Comparison of ENCODE assay signal across 9 mouse cellular contexts in genomic region chr12:33027093-33027492, GRCm38 (mm10).
A peak's percentile ranks its signal among the peaks of the same experiment; 100 is the strongest.
DNase-seq lines count a peak whose midpoint lies in the region; ATAC-seq lines count a peak whose summit lies in the region.
"Had no signal": no experiment of that assay in that cellular context is flagged by ENCODE, and none has a peak within 500 bp of the region (broad histone marks: within the 10 kb centered on the region; RNA-seq: fewer than 3 reads in every experiment).

No protein-coding gene starts in this region.

- DNase-seq in B cell, adult 2 months: peak; percentile 82 to 83
- DNase-seq in adrenal gland, postnatal 25 days: peak; percentile 69
- DNase-seq in embryonic facial prominence, embryonic 11.5 days (ENCODE audit: low spot score): peak; percentile 95
- peak; percentile 85 to 90 for DNase-seq in heart, adult 18-20 months
- peak; percentile 60 for DNase-seq in kidney, adult 11 months
- DNase-seq in limb, embryonic 10.5 days (ENCODE audit: low spot score): peak; percentile 86
- peak; percentile 36 to 67 for DNase-seq in spleen, postnatal 14 days (ENCODE audit: low spot score in 2 of 2)

- H3K36me3 ChIP-seq in embryonic facial prominence, embryonic 11.5 days (replicated peaks; ENCODE audit: control insufficient read depth, insufficient read depth, low read depth, low read length): no peaks in the 10 kb centered on the region
- no peaks in the 10 kb centered on the region for H3K36me3 ChIP-seq in limb, embryonic 10.5 days
- no peaks in the 10 kb centered on the region for H3K36me3 ChIP-seq in midbrain, embryonic 16.5 days (ENCODE audit: control insufficient read depth, insufficient read depth, low read length)

- H3K4me3 ChIP-seq in embryonic facial prominence, embryonic 11.5 days (ENCODE audit: low read depth, low read length): no peak overlapping the region
- H3K4me3 ChIP-seq in limb, embryonic 10.5 days: peak overlapping the region; percentile 24; the same call in 1 of the 2 replicates
- H3K4me3 ChIP-seq in midbrain, embryonic 16.5 days (ENCODE audit: low read depth, low read length): no peak overlapping the region
- H3K4me3 ChIP-seq: erythroblast, embryonic 14.5 days had no signal

- peak; percentile 58; the same call in 1 of the 2 replicates for ATAC-seq in embryonic facial prominence, embryonic 11.5 days (replicated peaks; ENCODE audit: insufficient number of reproducible peaks, low FRiP score, low TSS enrichment, low read depth)
- peak; percentile 82 for ATAC-seq in midbrain, embryonic 16.5 days

- no peak overlapping the region for H3K4me2 ChIP-seq in embryonic facial prominence, embryonic 11.5 days (ENCODE audit: low read depth, low read length)
- peak overlapping the region; percentile 13; the same call in 1 of the 2 replicates for H3K4me2 ChIP-seq in midbrain, embryonic 16.5 days (ENCODE audit: low read length)

- H3K27me3 ChIP-seq in embryonic facial prominence, embryonic 11.5 days (ENCODE audit: control insufficient read depth, insufficient read depth, low read length): no peaks in the 10 kb centered on the region
- no peaks in the 10 kb centered on the region; the same call in 1 of the 2 replicates for H3K27me3 ChIP-seq in limb, embryonic 10.5 days (ENCODE audit: low read depth, poor library complexity, severe bottlenecking)
- peaks cover 4% of the 10 kb centered on the region; the same call in 1 of the 2 replicates for H3K27me3 ChIP-seq in midbrain, embryonic 16.5 days (ENCODE audit: control insufficient read depth, insufficient read depth, low read depth, low read length)

- no peak overlapping the region; the same call in 1 of the 2 replicates for H3K9ac ChIP-seq in embryonic facial prominence, embryonic 11.5 days (replicated peaks; ENCODE audit: low read length)
- peak overlapping the region; percentile 39; the same call in 1 of the 2 replicates for H3K9ac ChIP-seq in midbrain, embryonic 16.5 days (ENCODE audit: low read depth, low read length)

- 0 out of 2 replicates have a peak, but pooled peaks cover 3% of the 10 kb centered on the region for H3K4me1 ChIP-seq in embryonic facial prominence, embryonic 11.5 days (ENCODE audit: control insufficient read depth, insufficient read depth, low read length)
- H3K4me1 ChIP-seq in limb, embryonic 10.5 days: peaks cover 22% of the 10 kb centered on the region
- H3K4me1 ChIP-seq in midbrain, embryonic 16.5 days (ENCODE audit: control insufficient read depth, insufficient read depth, low read length): peaks cover 6% of the 10 kb centered on the region

- 3% methylated on average over 10 of the region's 10 CpGs for WGBS in embryonic facial prominence, embryonic 11.5 days
- 1% methylated on average over 10 of the region's 10 CpGs for WGBS in limb, embryonic 10.5 days
- WGBS in midbrain, embryonic 16.5 days: 3% methylated on average over 10 of the region's 10 CpGs

- H3K27ac ChIP-seq in embryonic facial prominence, embryonic 11.5 days (replicated peaks; ENCODE audit: low read depth, low read length): no peak overlapping the region
- H3K27ac ChIP-seq in limb, embryonic 10.5 days: peak overlapping the region; percentile 68
- no peak overlapping the region for H3K27ac ChIP-seq in midbrain, embryonic 16.5 days (ENCODE audit: low read length)

- H3K9me3 ChIP-seq in embryonic facial prominence, embryonic 11.5 days (replicated peaks; ENCODE audit: control insufficient read depth, low read length): no peaks in the 10 kb centered on the region
- H3K9me3 ChIP-seq in limb, embryonic 10.5 days (replicated peaks): 0 out of 2 replicates have a peak, but pooled peaks cover 2% of the 10 kb centered on the region
- H3K9me3 ChIP-seq in midbrain, embryonic 16.5 days (replicated peaks; ENCODE audit: control insufficient read depth, low read length, poor library complexity, severe bottlenecking): no peaks in the 10 kb centered on the region
